Comparison of ENCODE assay signal across 14 mouse cellular contexts in the genomic region with DNA sequence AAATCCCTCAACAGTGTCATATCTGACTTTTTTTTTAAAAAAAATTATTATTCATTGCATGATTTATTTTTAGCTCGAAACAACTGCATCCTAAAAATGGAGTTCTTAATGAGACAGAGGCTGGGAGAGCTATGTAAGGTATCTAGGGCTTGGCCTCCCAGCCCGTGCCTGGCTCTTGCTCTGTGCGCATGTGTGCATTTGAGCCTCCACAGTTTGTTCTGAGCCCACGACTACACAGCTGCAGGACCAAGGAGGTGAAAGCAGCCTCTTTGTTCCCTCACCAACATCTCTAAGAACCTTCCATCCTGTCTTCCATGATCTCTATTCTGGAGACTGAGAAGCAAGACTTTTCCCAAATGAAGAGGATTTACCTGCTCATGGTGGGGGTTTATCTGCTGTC. TPM values are rescaled to one million over a fixed set of nuclear protein-coding genes. Genes with fewer than 3 reads are reported as not detected.
DNase-seq lines count a peak whose midpoint lies in the region; ATAC-seq and TF ChIP-seq lines count a peak whose summit lies in the region.
"Had no signal": no experiment of that assay in that cellular context is flagged by ENCODE, and none has a peak within 500 bp of the region (broad histone marks: within the 10 kb centered on the region; RNA-seq: fewer than 3 reads in every experiment).

A gene (plus strand): TSS at position 133 of the 400 bp plus-strand sequence.

- no peaks in the 10 kb centered on the region for H3K4me1 ChIP-seq in kidney, postnatal 0 days (replicated peaks; ENCODE audit: insufficient read depth, low read length)
- H3K4me1 ChIP-seq in midbrain, embryonic 10.5 days, result peaks cover 33% of the 10 kb centered on the region
- H3K4me1 ChIP-seq: kidney, embryonic 15.5 days had no signal

- peak within 1 kb of the TSS; percentile 23 for H3K4me2 ChIP-seq in kidney, postnatal 0 days (ENCODE audit: low read length)
- H3K4me2 ChIP-seq: kidney, embryonic 15.5 days had no signal

- no peak within 1 kb of the TSS for H3K27ac ChIP-seq in kidney, postnatal 0 days
- no peak within 1 kb of the TSS for H3K27ac ChIP-seq in midbrain, embryonic 10.5 days (replicated peaks)
- H3K27ac ChIP-seq: kidney, embryonic 15.5 days; macrophage had no signal

- WGBS in kidney, postnatal 0 days, result 70% methylated on average over 4 of the region's 4 CpGs
- 86% methylated on average over 4 of the region's 4 CpGs for WGBS in midbrain, embryonic 10.5 days

- no peaks in the 10 kb centered on the region for H3K27me3 ChIP-seq in kidney, postnatal 0 days (ENCODE audit: insufficient read depth, low read length)
- peaks cover 67% of the 10 kb centered on the region for H3K27me3 ChIP-seq in midbrain, embryonic 10.5 days (ENCODE audit: low read depth, poor library complexity, severe bottlenecking)

- H3K36me3 ChIP-seq in kidney, postnatal 0 days (ENCODE audit: insufficient read depth, low read length), result no peaks in the 10 kb centered on the region
- no peaks in the 10 kb centered on the region for H3K36me3 ChIP-seq in midbrain, embryonic 10.5 days
- H3K36me3 ChIP-seq: G1E; kidney, embryonic 15.5 days had no signal

- no peak for ATAC-seq in kidney, postnatal 0 days (replicated peaks; ENCODE audit: low FRiP score, low read depth)
- ATAC-seq: forebrain, postnatal 0 days had no signal

- no peak for TF ChIP-seq CTCF in kidney, postnatal 0 days (IDR thresholded peaks at IDR 0.05; ENCODE audit: low read depth)

- intact Hi-C loops in heart, postnatal 36 days (cut with DNase I), result loop anchor here (5.0 kb wide), 1 partner anchor 616 kb away; no protein-coding TSS in a partner anchor

- no peak for DNase-seq in kidney, postnatal 0 days (ENCODE audit: low spot score)
- DNase-seq in kidney, postnatal 4 days, result no peak
- DNase-seq in gastrocnemius, adult 18-20 months (ENCODE audit: low spot score), result no peak
- DNase-seq in heart, adult 9 months (ENCODE audit: low spot score in 2 of 2), result peak; percentile 25 to 49
- DNase-seq in heart, postnatal 36 days, result no peak
- DNase-seq in midbrain, embryonic 10.5 days (ENCODE audit: low spot score), result no peak
- no peak for DNase-seq in ovary, postnatal 10 days (ENCODE audit: low spot score)
- no peak for DNase-seq in urinary bladder, postnatal 10 days (ENCODE audit: low spot score)
- DNase-seq: cerebellum, adult 9-10 months; forebrain, postnatal 0 days; thymus, postnatal 14 days had no signal

- H3K4me3 ChIP-seq in kidney, postnatal 0 days (replicated peaks; ENCODE audit: low read depth, low read length), result no peak within 1 kb of the TSS
- no peak within 1 kb of the TSS for H3K4me3 ChIP-seq in midbrain, embryonic 10.5 days
- H3K4me3 ChIP-seq: kidney, embryonic 15.5 days had no signal

- H3K9ac ChIP-seq in kidney, postnatal 0 days (ENCODE audit: low read depth, low read length), result no peak within 1 kb of the TSS
- H3K9ac ChIP-seq: forebrain, postnatal 0 days; kidney, embryonic 15.5 days had no signal

- H3K9me3 ChIP-seq in kidney, postnatal 0 days (replicated peaks; ENCODE audit: low read length), result no peaks in the 10 kb centered on the region
- no peaks in the 10 kb centered on the region for H3K9me3 ChIP-seq in midbrain, embryonic 10.5 days (replicated peaks)
- H3K9me3 ChIP-seq: G1E; kidney, embryonic 15.5 days had no signal

RNA-seq across cellular contexts. Expression of the gene that starts here (rescaled TPM):
- polyA plus RNA-seq in kidney, postnatal 0 days (2015; fragmentation: Nextera tagmentation; extraction: Ambion mirVana), result 0.41 and 0.47 TPM in 2 replicates
- total RNA-seq in gastrocnemius, adult 18-20 months (2021), result 10 to 100 TPM; 35.5 to 40.5 TPM
- total RNA-seq in heart, postnatal 36 days (2021), result 1,000 to 10,000 TPM in 1 of 2 experiments, 100 to 1,000 TPM in 1; 876 to 1,038 TPM
- not detected in 2 replicates for polyA plus RNA-seq in midbrain, embryonic 10.5 days (2016; fragmentation: Nextera tagmentation; extraction: Ambion mirVana)
- polyA plus RNA-seq: G1E, macrophage had no signal

Comparison
In these comparisons a context has a peak if more than half of its experiments do, and no peak if none do; other contexts are left out.
1. RNA of the gene that starts here (total RNA-seq): 876 to 1,038 TPM in heart, postnatal 36 days; 35.5 to 40.5 TPM in gastrocnemius, adult 18-20 months; every median in the first group is over 10 times any median in the second.
2. DNase-seq: peak in heart, adult 9 months (2 of 2); none in kidney, postnatal 0 days (single experiment), kidney, postnatal 4 days (0 of 2), gastrocnemius, adult 18-20 months (single experiment), heart, postnatal 36 days (0 of 2), midbrain, embryonic 10.5 days (single experiment), ovary, postnatal 10 days (single experiment) and urinary bladder, postnatal 10 days (single experiment).